Mouse (Mus musculus) hindbrain, embryonic 10.5 days (tissue): ENCODE results near the gene Rac2. TPM values are rescaled to one million over a fixed set of nuclear protein-coding genes. Genes with fewer than 3 reads are reported as not detected.

Experiments used
- DNase-seq: peaks from one replicate; pipeline ENCODE4 v3.0.0-alpha.2; 2017; ENCODE audit warnings: low spot score
- H3K27ac ChIP-seq: fragments of 300-500 bp; sonication (generic); 2 replicates; pipeline ENCODE4 v1.5.1; 2016; ENCODE audit warnings: mild to moderate bottlenecking, moderate library complexity
- H3K27me3 ChIP-seq: fragments of 300-500 bp; sonication (generic); 2 replicates; pipeline ENCODE4 v1.6.1; 2016; ENCODE audit warnings: mild to moderate bottlenecking; ENCODE audit not compliant: poor library complexity, insufficient read depth, severe bottlenecking
- H3K36me3 ChIP-seq: fragments of 300-500 bp; sonication (generic); 2 replicates; pipeline ENCODE4 v1.6.1; 2016; ENCODE audit warnings: mild to moderate bottlenecking, moderate library complexity
- H3K4me1 ChIP-seq: fragments of 300-500 bp; sonication (generic); replicated peaks from 2 replicates; pipeline ENCODE4 v1.6.1; 2016; ENCODE audit warnings: mild to moderate bottlenecking
- H3K4me3 ChIP-seq: fragments of 300-500 bp; sonication (generic); 2 replicates; pipeline ENCODE4 v1.5.1; 2016; ENCODE audit warnings: mild to moderate bottlenecking, moderate library complexity
- H3K9me3 ChIP-seq: fragments of 300-500 bp; sonication (generic); 2 replicates; pipeline ENCODE4 v1.6.1; 2016; ENCODE audit warnings: mild to moderate bottlenecking, moderate library complexity
- WGBS: fragments of 180-500 bp; shearing (Covaris S2); methylation state at CpG from one replicate; pipeline ENCODE4 v1.1.7; 2016; 5-methylcytosine and 5-hydroxymethylcytosine counted together
- polyA plus RNA-seq: library from polyadenylated mRNA; unstranded; fragments of >200 nt; fragmentation: Nextera tagmentation; extraction: Ambion mirVana; gene quantifications from 2 replicates; pipeline ENCODE4 v1.2.1, GENCODE M21; 2016

Rac2 gene
- polyA plus RNA-seq, 1 experiment from 2014 or later = 8.1 TPM

- 64% methylated on average over 10 of the region's 10 CpGs for WGBS
Observed at GRCm38 (mm10) chr15:78557693-78558535, 14.7 kb downstream of the Rac2 start.

GRCm38 (mm10) chr15:78554545-78555313 lies 17.9 kb downstream of the Rac2 start:
- no peaks in the 10 kb centered on the region for H3K36me3 ChIP-seq

More at GRCm38 (mm10) chr15:78557693-78558535, 14.7 kb downstream of the Rac2 start:
- Histone ChIP-seq H3K9me3 (no peaks in the 10 kb centered on the region), H3K4me1 (peaks cover 33% of the 10 kb centered on the region), H3K4me3 (no peak overlapping the region), H3K27me3 (no peaks in the 10 kb centered on the region), H3K27ac (0 out of 2 replicates have a peak overlapping the region, but pooled peaks have one; percentile 16), H3K36me3 (no peaks in the 10 kb centered on the region)
- no peak for DNase-seq

DNA sequence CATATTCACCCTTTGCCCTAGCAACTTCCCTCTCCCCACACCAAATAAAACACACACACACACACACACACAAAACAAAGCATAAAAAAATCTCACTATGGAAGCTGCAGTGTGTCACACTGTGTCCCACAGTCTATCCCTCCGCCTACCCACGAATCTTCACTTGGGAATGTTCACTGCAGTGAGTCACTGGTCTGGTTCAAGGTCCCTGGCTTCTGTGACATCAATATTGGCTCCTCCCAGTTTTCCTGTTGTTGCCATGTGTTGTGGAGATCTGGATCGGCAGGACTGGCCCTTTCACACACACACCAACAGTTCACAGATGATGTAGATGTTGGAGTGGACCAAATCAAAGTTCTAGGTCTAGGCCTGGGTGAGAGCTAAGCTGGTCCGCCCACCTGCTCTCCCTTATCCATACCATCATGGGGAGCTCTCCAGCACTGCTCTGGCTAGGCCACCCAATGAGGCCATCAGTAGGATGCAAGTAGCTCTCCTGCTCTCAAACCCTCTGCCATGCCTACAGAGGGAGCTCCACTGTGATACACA lies 23.3 kb downstream of the Rac2 start:
- no peak for DNase-seq
- Histone ChIP-seq H3K27me3 (peaks cover 15% of the 10 kb centered on the region), H3K4me1 (peaks cover 34% of the 10 kb centered on the region), H3K4me3 (no peak overlapping the region), H3K27ac (no peak overlapping the region), H3K36me3 (no peaks in the 10 kb centered on the region), H3K9me3 (peaks cover 9% of the 10 kb centered on the region; the same call in 1 of the 2 replicates)
- 83% methylated on average over 4 of the region's 4 CpGs for WGBS

More at GRCm38 (mm10) chr15:78554545-78555313, 17.9 kb downstream of the Rac2 start:
- Histone ChIP-seq H3K9me3 (peaks cover 9% of the 10 kb centered on the region; the same call in 1 of the 2 replicates), H3K4me1 (peaks cover 32% of the 10 kb centered on the region), H3K27ac (no peak overlapping the region), H3K27me3 (no peaks in the 10 kb centered on the region), H3K4me3 (peak overlapping the region; percentile 21; the same call in 1 of the 2 replicates)
- DNase-seq = no peak
- 62% methylated on average over 25 of the region's 25 CpGs for WGBS

- no peak overlapping the region for H3K4me3 ChIP-seq
- H3K4me1 ChIP-seq = peaks cover 39% of the 10 kb centered on the region
- H3K27me3 ChIP-seq = peaks cover 21% of the 10 kb centered on the region
- H3K27ac ChIP-seq = no peak overlapping the region
- H3K9me3 ChIP-seq = peaks cover 9% of the 10 kb centered on the region; the same call in 1 of the 2 replicates
- 79% methylated on average over 8 of the region's 8 CpGs for WGBS
- no peaks in the 10 kb centered on the region for H3K36me3 ChIP-seq
- DNase-seq = no peak
Observed at GRCm38 (mm10) chr15:78548711-78549110, 23.9 kb downstream of the Rac2 start.

- Histone ChIP-seq H3K36me3 (no peaks in the 10 kb centered on the region), H3K4me1 (peaks cover 39% of the 10 kb centered on the region), H3K27ac (peak overlapping the region; percentile 35), H3K27me3 (peaks cover 25% of the 10 kb centered on the region), H3K4me3 (no peak overlapping the region), H3K9me3 (peaks cover 9% of the 10 kb centered on the region; the same call in 1 of the 2 replicates)
- no peak for DNase-seq
- WGBS = 23% methylated on average over 3 of the region's 3 CpGs
Observed at GRCm38 (mm10) chr15:78548336-78548665, 24.3 kb downstream of the Rac2 start.

DNA sequence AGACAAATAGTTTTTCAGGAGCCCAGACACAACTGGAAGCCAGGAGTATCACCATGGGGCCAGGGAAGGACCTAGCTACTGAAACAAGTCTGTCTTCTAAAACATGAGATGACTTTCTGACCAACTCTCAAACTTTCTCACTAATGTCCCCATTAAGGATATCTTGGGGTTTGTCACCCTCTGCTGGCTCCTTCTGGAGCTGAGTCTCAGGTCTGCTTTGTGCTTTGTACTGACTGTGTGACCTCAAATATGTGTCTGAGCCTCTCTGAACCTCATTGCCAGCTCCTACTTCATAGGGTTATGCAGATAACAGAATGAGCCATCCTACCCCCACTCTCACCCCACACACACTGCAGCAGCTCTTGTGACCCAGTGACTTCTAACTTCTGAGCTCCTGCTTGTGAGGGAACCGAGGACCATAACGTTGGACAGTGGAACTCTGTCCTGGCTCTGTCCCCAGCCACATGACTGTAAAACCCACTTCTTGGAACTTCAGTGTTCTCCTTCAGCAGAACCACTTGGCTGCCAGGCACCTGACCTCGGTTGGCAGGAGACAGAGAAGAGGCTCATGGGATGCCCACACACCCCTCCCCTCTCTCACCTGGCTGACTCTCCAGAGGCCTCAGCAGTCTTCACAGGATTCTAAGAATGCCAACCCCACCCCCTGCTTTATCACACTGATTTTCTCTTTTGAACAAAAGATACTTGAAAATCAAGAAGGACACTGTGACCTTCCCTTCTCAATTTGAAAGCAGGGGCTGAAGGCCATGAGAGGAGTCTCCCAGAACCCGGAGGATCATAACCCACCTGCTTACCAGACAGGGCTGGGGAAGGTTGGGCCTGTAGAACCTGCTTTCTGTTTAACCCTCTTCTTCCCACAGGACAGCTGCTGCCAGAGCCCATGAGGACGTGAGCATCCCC lies 24.9 kb downstream of the Rac2 start:
- Histone ChIP-seq H3K27me3 (peaks cover 25% of the 10 kb centered on the region), H3K9me3 (peaks cover 8% of the 10 kb centered on the region; the same call in 1 of the 2 replicates), H3K4me1 (peaks cover 39% of the 10 kb centered on the region), H3K4me3 (no peak overlapping the region), H3K36me3 (no peaks in the 10 kb centered on the region), H3K27ac (peak overlapping the region; percentile 35)
- DNase-seq = no peak
- WGBS = 58% methylated on average over 5 of the region's 5 CpGs

DNA sequence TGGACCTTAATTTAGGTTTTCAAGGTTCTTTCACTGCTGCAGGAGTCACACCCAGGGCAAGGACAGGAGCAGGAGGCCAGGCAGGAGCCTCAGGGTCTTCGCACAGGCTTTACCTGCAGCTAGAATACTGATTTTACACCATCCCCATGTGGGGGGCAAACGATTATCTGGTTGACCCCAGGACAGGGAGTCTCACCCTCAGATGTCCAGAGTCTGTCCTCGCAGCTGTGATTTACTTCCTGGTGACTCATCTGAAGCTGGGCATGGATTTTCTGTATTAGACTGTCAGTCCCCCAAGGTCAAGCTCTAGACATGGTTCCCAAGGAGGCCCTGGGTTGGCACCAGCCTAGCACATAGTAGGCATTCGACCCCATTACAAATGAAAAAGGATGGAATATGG lies 26.5 kb downstream of the Rac2 start:
- WGBS = 84% methylated on average over 4 of the region's 4 CpGs
- H3K4me3 ChIP-seq = no peak overlapping the region
- H3K36me3 ChIP-seq = no peaks in the 10 kb centered on the region
- H3K27ac ChIP-seq = no peak overlapping the region
- peaks cover 5% of the 10 kb centered on the region; the same call in 1 of the 2 replicates for H3K9me3 ChIP-seq
- peaks cover 32% of the 10 kb centered on the region for H3K27me3 ChIP-seq
- peaks cover 39% of the 10 kb centered on the region for H3K4me1 ChIP-seq
- DNase-seq = no peak

- Histone ChIP-seq H3K4me1 (peaks cover 35% of the 10 kb centered on the region), H3K4me3 (peak within 1 kb of the TSS; percentile 27; the same call in 1 of the 2 replicates), H3K36me3 (no peaks in the 10 kb centered on the region), H3K27ac (peak within 1 kb of the TSS; percentile 64), H3K27me3 (peaks cover 45% of the 10 kb centered on the region), H3K9me3 (no peaks in the 10 kb centered on the region)
- 19% methylated on average over 14 of the region's 14 CpGs for WGBS
- peak; percentile 11 for DNase-seq
Observed at GRCm38 (mm10) chr15:78544561-78545001, 28.0 kb downstream of the Rac2 start, which contains the start of gene Sstr3. Gene Sstr3 (minus strand): TSS chr15:78544685.

DNA sequence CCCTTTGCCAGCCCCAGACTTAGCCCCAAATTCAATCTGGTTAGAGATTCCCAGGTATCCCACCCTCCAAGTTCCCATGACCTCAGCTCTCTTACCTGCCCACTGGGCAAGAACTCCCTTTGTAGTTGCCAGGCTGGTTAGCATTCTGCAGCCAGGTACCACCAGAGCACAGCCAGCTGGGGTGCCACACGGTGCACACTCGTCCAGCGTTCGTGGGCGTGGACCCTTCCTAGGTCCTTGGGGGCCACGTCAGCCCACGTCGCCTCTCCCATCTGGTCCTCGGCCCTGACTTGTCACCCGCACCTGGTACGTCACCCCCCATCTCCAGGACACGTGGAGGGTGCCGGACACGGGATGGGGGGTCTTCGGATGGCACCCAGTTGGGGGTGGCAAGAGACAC lies 28.5 kb downstream of the Rac2 start:
- H3K9me3 ChIP-seq = no peaks in the 10 kb centered on the region
- 79% methylated on average over 15 of the region's 15 CpGs for WGBS
- DNase-seq = no peak
- H3K4me3 ChIP-seq = no peak overlapping the region
- H3K36me3 ChIP-seq = no peaks in the 10 kb centered on the region
- H3K4me1 ChIP-seq = peaks cover 30% of the 10 kb centered on the region
- peaks cover 51% of the 10 kb centered on the region for H3K27me3 ChIP-seq
- peak overlapping the region; percentile 50; the same call in 1 of the 2 replicates for H3K27ac ChIP-seq

GRCm38 (mm10) chr15:78542767-78543303 lies 29.7 kb downstream of the Rac2 start:
- H3K4me1 ChIP-seq = peaks cover 21% of the 10 kb centered on the region
- no peak for DNase-seq
- H3K36me3 ChIP-seq = no peaks in the 10 kb centered on the region
- 87% methylated on average over 7 of the region's 7 CpGs for WGBS
- H3K9me3 ChIP-seq = no peaks in the 10 kb centered on the region
- H3K4me3 ChIP-seq = no peak overlapping the region
- peaks cover 61% of the 10 kb centered on the region for H3K27me3 ChIP-seq
- H3K27ac ChIP-seq = no peak overlapping the region

DNA sequence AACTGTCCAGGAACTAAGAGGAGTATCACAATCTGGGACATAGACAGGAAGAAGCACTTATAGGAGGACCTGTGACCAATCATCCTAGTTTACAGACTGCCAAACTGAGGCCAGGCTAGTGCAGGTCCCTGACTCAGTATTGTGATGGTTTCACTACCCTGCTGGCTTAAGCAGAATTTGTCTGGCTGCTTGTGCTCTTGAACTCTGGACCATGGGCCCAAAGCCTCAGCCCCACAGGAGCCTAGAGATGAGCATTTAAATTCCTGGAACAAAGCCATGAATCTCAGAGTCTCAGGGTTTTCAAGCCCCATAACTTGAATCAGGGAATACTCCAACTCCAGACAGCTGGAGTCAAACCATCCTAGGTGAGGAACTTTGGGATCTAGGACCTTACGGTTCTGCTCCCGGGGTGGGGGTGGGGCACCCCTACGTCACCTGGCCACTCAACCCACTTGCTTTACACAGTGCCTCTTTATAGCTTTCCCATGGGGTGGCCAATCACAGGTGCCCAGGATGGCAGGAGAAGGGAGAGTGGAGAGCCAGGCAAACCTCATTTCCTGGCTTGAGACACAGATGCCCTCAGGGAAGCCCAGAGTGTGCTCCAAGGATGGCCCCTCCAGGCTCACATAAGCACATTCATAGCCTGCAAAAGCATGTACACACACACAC lies 30.4 kb downstream of the Rac2 start:
- Histone ChIP-seq H3K4me1 (peaks cover 17% of the 10 kb centered on the region), H3K27me3 (peaks cover 61% of the 10 kb centered on the region)
- no peak for DNase-seq

More for the DNA sequence above, 30.4 kb downstream of the Rac2 start:
- 86% methylated on average over 3 of the region's 3 CpGs for WGBS
- no peak overlapping the region for H3K27ac ChIP-seq
- no peaks in the 10 kb centered on the region for H3K9me3 ChIP-seq
- H3K4me3 ChIP-seq = no peak overlapping the region
- H3K36me3 ChIP-seq = no peaks in the 10 kb centered on the region
